Mouse (Mus musculus): Measurements from ENCODE around the gene Olfr110. TPM values are rescaled to one million over a fixed set of nuclear protein-coding genes. Genes with fewer than 3 reads are reported as not detected.

Gene Olfr110
- polyA plus RNA-seq, 1 experiment from 2014 or later = not detected

Other genes starting within 250 kb of the Olfr110 start
- not detected in 2 replicates for gene Olfr98, start 228.7 kb upstream of the Olfr110 start, polyA plus RNA-seq (2015; fragmentation: Nextera tagmentation; extraction: Ambion mirVana)
- 1.5 and 2.8 TPM in 2 replicates for gene H2-M3, start 222.2 kb upstream of the Olfr110 start, polyA plus RNA-seq (2015; fragmentation: Nextera tagmentation; extraction: Ambion mirVana)
- 0.10 TPM in 1 of 2 replicates, not detected in the other for gene Olfr99, start 209.0 kb upstream of the Olfr110 start, polyA plus RNA-seq (2015; fragmentation: Nextera tagmentation; extraction: Ambion mirVana)
- gene Olfr101, start 188.2 kb upstream of the Olfr110 start, polyA plus RNA-seq (2015; fragmentation: Nextera tagmentation; extraction: Ambion mirVana) = not detected in 2 replicates
- gene Olfr102, start 175.4 kb upstream of the Olfr110 start, polyA plus RNA-seq (2015; fragmentation: Nextera tagmentation; extraction: Ambion mirVana) = not detected in 2 replicates
- gene Olfr103, start 152.8 kb upstream of the Olfr110 start, polyA plus RNA-seq (2015; fragmentation: Nextera tagmentation; extraction: Ambion mirVana) = not detected in 2 replicates
- not detected in 2 replicates for gene Olfr104-ps, start 132.9 kb upstream of the Olfr110 start, polyA plus RNA-seq (2015; fragmentation: Nextera tagmentation; extraction: Ambion mirVana)
- gene Olfr105-ps, start 113.4 kb upstream of the Olfr110 start, polyA plus RNA-seq (2015; fragmentation: Nextera tagmentation; extraction: Ambion mirVana) = not detected in 2 replicates
- gene Olfr106-ps, start 102.1 kb upstream of the Olfr110 start, polyA plus RNA-seq (2015; fragmentation: Nextera tagmentation; extraction: Ambion mirVana) = not detected in 2 replicates
- not detected in 2 replicates for gene Olfr107, start 93.2 kb upstream of the Olfr110 start, polyA plus RNA-seq (2015; fragmentation: Nextera tagmentation; extraction: Ambion mirVana)
- gene Olfr108, start 47.0 kb upstream of the Olfr110 start, polyA plus RNA-seq (2015; fragmentation: Nextera tagmentation; extraction: Ambion mirVana) = not detected in 2 replicates
- gene Olfr109, start 33.6 kb upstream of the Olfr110 start, polyA plus RNA-seq (2015; fragmentation: Nextera tagmentation; extraction: Ambion mirVana) = not detected in 2 replicates
- 0.24 TPM in 1 of 2 replicates, not detected in the other for gene H2-M2, start 8.9 kb upstream of the Olfr110 start, polyA plus RNA-seq (2015; fragmentation: Nextera tagmentation; extraction: Ambion mirVana)
- gene Olfr111, start 15.6 kb downstream of the Olfr110 start, polyA plus RNA-seq (2015; fragmentation: Nextera tagmentation; extraction: Ambion mirVana) = not detected in 2 replicates
- not detected in 2 replicates for gene Olfr112, start 77.0 kb downstream of the Olfr110 start, polyA plus RNA-seq (2015; fragmentation: Nextera tagmentation; extraction: Ambion mirVana)
- not detected in 2 replicates for gene Olfr113, start 85.2 kb downstream of the Olfr110 start, polyA plus RNA-seq (2015; fragmentation: Nextera tagmentation; extraction: Ambion mirVana)
- not detected in 2 replicates for gene Olfr114, start 100.3 kb downstream of the Olfr110 start, polyA plus RNA-seq (2015; fragmentation: Nextera tagmentation; extraction: Ambion mirVana)
- gene Olfr115, start 134.6 kb downstream of the Olfr110 start, polyA plus RNA-seq (2015; fragmentation: Nextera tagmentation; extraction: Ambion mirVana) = not detected in 2 replicates
- gene Olfr116, start 134.7 kb downstream of the Olfr110 start, polyA plus RNA-seq (2015; fragmentation: Nextera tagmentation; extraction: Ambion mirVana) = not detected in 2 replicates
- not detected in 2 replicates for gene Olfr117, start 171.3 kb downstream of the Olfr110 start, polyA plus RNA-seq (2015; fragmentation: Nextera tagmentation; extraction: Ambion mirVana)
- not detected in 2 replicates for gene Olfr118, start 174.5 kb downstream of the Olfr110 start, polyA plus RNA-seq (2015; fragmentation: Nextera tagmentation; extraction: Ambion mirVana)
- gene Olfr119, start 204.1 kb downstream of the Olfr110 start, polyA plus RNA-seq (2015; fragmentation: Nextera tagmentation; extraction: Ambion mirVana) = not detected in 2 replicates
- gene Olfr120, start 229.3 kb downstream of the Olfr110 start, polyA plus RNA-seq (2015; fragmentation: Nextera tagmentation; extraction: Ambion mirVana) = not detected in 2 replicates